Mouse (Mus musculus) hindbrain, postnatal 0 days (tissue): ENCODE data around the gene Krtap1-5. TPM values are rescaled to one million over a fixed set of nuclear protein-coding genes. Genes with fewer than 3 reads are reported as not detected.
"Not testable (repeated sequence)": the region's sequence is repeated elsewhere in the genome, so short reads cannot be mapped to it uniquely, and the experiment has no call there.

Experiments
- ATAC-seq: fragments of 200-750 bp; cut with Nextera tagmentation; 2 replicates; pipeline ENCODE4 v1.8.0; 2017; ENCODE audit warnings: mild to moderate bottlenecking, moderate TSS enrichment, moderate library complexity
- DNase-seq: peaks from one replicate; pipeline ENCODE4 v3.0.0-alpha.2; 2015; ENCODE audit warnings: low spot score
- H3K27ac ChIP-seq: fragments of 300-500 bp; sonication (generic); 2 replicates; pipeline ENCODE4 v1.5.1; 2014; ENCODE audit warnings: mild to moderate bottlenecking
- H3K27me3 ChIP-seq: fragments of 300-500 bp; sonication (generic); 2 replicates; pipeline ENCODE4 v1.6.1; 2014; ENCODE audit warnings: low read length, mixed read lengths; ENCODE audit not compliant: insufficient read depth
- H3K36me3 ChIP-seq: fragments of 300-500 bp; sonication (generic); 2 replicates; pipeline ENCODE4 v1.6.1; 2014; ENCODE audit warnings: low read length, mixed read lengths; ENCODE audit not compliant: insufficient read depth
- H3K4me1 ChIP-seq: fragments of 300-500 bp; sonication (generic); 2 replicates; pipeline ENCODE4 v1.6.1; 2014; ENCODE audit warnings: antibody characterized with exemption, low read length, mixed read lengths; ENCODE audit not compliant: insufficient read depth
- H3K4me2 ChIP-seq: fragments of 300-500 bp; sonication (generic); 2 replicates; pipeline ENCODE4 v1.6.1; 2014; ENCODE audit warnings: low read depth, mild to moderate bottlenecking, low read length, moderate library complexity, mixed read lengths
- H3K4me3 ChIP-seq: fragments of 300-500 bp; sonication (generic); 2 replicates; pipeline ENCODE4 v1.5.1; 2014; ENCODE audit warnings: low read length
- H3K9ac ChIP-seq: fragments of 300-500 bp; sonication (generic); replicated peaks from 2 replicates; pipeline ENCODE4 v1.6.1; 2014; ENCODE audit warnings: mild to moderate bottlenecking, low read length, moderate library complexity, mixed read lengths
- H3K9me3 ChIP-seq: fragments of 300-500 bp; sonication (generic); 2 replicates; pipeline ENCODE4 v1.6.1; 2016; ENCODE audit warnings: low read length, mixed read lengths
- CTCF ChIP-seq: IDR thresholded peaks from 2 replicates; pipeline ENCODE4 v1.5.1; 2016; ENCODE audit warnings: antibody characterized with exemption, control low read depth, low read depth
- WGBS: fragments of 180-500 bp; shearing (Covaris S2); extraction: QIAGEN DNeasy Blood & Tissue Kit; methylation state at CpG from one replicate; pipeline ENCODE4 v1.1.7; 2014; 5-methylcytosine and 5-hydroxymethylcytosine counted together
- polyA plus RNA-seq: library from polyadenylated mRNA; unstranded; fragments of >200 nt; fragmentation: Nextera tagmentation; extraction: Ambion mirVana; gene quantifications from 2 replicates; pipeline ENCODE4 v1.2.1, GENCODE M21; 2015
- total RNA-seq: library from RNA; depleted of rRNA; stranded (reverse); fragments of >200 nt; gene quantifications from 2 replicates; pipeline ENCODE4 v1.2.3, GENCODE M21; 2014; rRNA removed

Krtap1-5 gene
- total RNA-seq, result not detected in 2 replicates
- not detected in 2 replicates for polyA plus RNA-seq

- no peaks in the 10 kb centered on the region for H3K36me3 ChIP-seq
- 85% methylated on average over 6 of the region's 6 CpGs for WGBS
- DNase-seq (no peak), ATAC-seq (no peak)
- no peak within 1 kb of the TSS for H3K9ac ChIP-seq
- H3K27me3 ChIP-seq, result no peaks in the 10 kb centered on the region
- H3K9me3 ChIP-seq, result no peaks in the 10 kb centered on the region
- no peak within 1 kb of the TSS for H3K27ac ChIP-seq
- TF ChIP-seq CTCF, result no peak
- no peaks in the 10 kb centered on the region for H3K4me1 ChIP-seq
- no peak within 1 kb of the TSS for H3K4me2 ChIP-seq
- no peak within 1 kb of the TSS for H3K4me3 ChIP-seq
Measured at GRCm38 (mm10) chr11:99580636-99581035, at the start of gene Krtap1-5. Krtap1-5 (minus strand) TSS chr11:99581016.

DNA sequence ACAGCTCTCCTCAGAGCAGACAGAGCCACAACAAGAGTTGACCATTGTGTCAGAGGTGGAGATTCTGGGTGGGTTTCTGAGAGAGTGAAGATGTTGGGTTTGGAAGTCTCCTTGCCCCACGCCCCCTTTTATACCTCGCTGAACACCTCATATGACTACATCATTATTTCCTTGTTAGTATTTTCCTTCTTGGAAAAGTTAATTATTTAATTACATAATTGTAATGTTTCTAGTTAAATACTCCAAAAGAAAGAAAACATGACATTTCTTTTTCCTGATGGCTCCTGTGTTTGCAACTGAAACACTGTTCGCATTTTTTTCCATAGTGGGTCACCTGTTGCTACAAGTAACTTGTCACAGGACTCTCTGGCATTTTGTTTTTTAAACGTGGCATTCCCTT, 47.3 kb upstream of the Krtap1-5 start, which contains the start of gene Krtap4-1:
Krtap4-1 (minus strand) TSS at position 101 of the 400 bp plus-strand sequence.
- Histone ChIP-seq H3K27me3 (no peaks in the 10 kb centered on the region), H3K9me3 (no peaks in the 10 kb centered on the region), H3K4me2 (no peak within 1 kb of the TSS), H3K36me3 (no peaks in the 10 kb centered on the region), H3K4me1 (no peaks in the 10 kb centered on the region), H3K9ac (no peak within 1 kb of the TSS), H3K4me3 (no peak within 1 kb of the TSS), H3K27ac (no peak within 1 kb of the TSS)
- ATAC-seq (no peak), DNase-seq (no peak)
- WGBS, result 86% methylated on average over 4 of the region's 4 CpGs
- no peak for TF ChIP-seq CTCF

DNA sequence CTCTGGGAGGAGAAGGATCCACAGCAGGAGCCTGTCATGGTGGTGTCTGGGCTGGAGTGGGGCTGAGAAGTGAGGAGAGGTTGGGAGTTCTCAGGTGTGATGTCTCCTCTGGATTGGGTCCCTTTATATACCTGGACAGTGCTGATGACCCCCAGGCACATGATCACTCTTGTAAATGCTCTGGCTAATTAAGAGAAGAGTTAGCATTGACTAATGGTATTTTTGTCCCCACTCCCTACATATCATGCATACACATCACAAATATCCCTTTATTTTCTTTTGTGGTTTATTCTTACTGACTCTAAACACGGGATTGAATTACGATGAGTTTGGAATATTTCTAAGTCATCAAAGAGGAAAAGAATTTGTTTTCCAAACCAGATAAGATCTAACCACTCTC, 39.5 kb upstream of the Krtap1-5 start, which contains the start of gene Gm11562:
Gm11562 (minus strand) TSS at position 101 of the 400 bp plus-strand sequence.
- H3K4me2 ChIP-seq, result no peak within 1 kb of the TSS
- ATAC-seq, result no peak
- H3K4me1 ChIP-seq, result no peaks in the 10 kb centered on the region
- H3K27me3 ChIP-seq, result no peaks in the 10 kb centered on the region
- H3K9ac ChIP-seq, result no peak within 1 kb of the TSS
- no peak within 1 kb of the TSS for H3K4me3 ChIP-seq
- 89% methylated on average over 2 of the region's 2 CpGs for WGBS
- no peaks in the 10 kb centered on the region for H3K9me3 ChIP-seq
- no peak within 1 kb of the TSS for H3K27ac ChIP-seq
- DNase-seq, result no peak
- no peaks in the 10 kb centered on the region for H3K36me3 ChIP-seq
- no peak for TF ChIP-seq CTCF

GRCm38 (mm10) chr11:99614796-99615363, 34.1 kb upstream of the Krtap1-5 start, which contains the start of gene Krtap2-4:
Krtap2-4 (minus strand) TSS chr11:99614846.
- H3K9ac ChIP-seq, result no peak within 1 kb of the TSS
- ATAC-seq, result peak; percentile 21; the same call in 1 of the 2 replicates
- H3K4me1 ChIP-seq, result no peaks in the 10 kb centered on the region
- no peak within 1 kb of the TSS for H3K4me2 ChIP-seq
- 58% methylated on average over 3 of the region's 3 CpGs for WGBS
- TF ChIP-seq CTCF, result no peak
- H3K36me3 ChIP-seq, result no peaks in the 10 kb centered on the region
- no peaks in the 10 kb centered on the region for H3K27me3 ChIP-seq
- no peaks in the 10 kb centered on the region for H3K9me3 ChIP-seq
- no peak within 1 kb of the TSS for H3K4me3 ChIP-seq
- no peak within 1 kb of the TSS for H3K27ac ChIP-seq
- DNase-seq, result peak; percentile 2

GRCm38 (mm10) chr11:99610089-99610488, 29.3 kb upstream of the Krtap1-5 start, which contains the start of gene Gm11937:
Gm11937 (minus strand) TSS chr11:99610189.
- ATAC-seq, H3K4me1 ChIP-seq, H3K4me3 ChIP-seq, DNase-seq, H3K9me3 ChIP-seq, H3K9ac ChIP-seq, H3K27ac ChIP-seq, H3K27me3 ChIP-seq, H3K4me2 ChIP-seq, H3K36me3 ChIP-seq: not testable (repeated sequence)
- WGBS, result 72% methylated on average over 1 of the region's 2 CpGs

GRCm38 (mm10) chr11:99609126-99609525, 28.3 kb upstream of the Krtap1-5 start:
- 60% methylated on average over 1 of the region's 1 CpGs for WGBS
- no peak overlapping the region for H3K9ac ChIP-seq
- DNase-seq (no peak), ATAC-seq (no peak)
- no peak overlapping the region for H3K4me3 ChIP-seq
- no peak for TF ChIP-seq CTCF
- H3K36me3 ChIP-seq, result no peaks in the 10 kb centered on the region
- H3K9me3 ChIP-seq, result no peaks in the 10 kb centered on the region
- H3K4me1 ChIP-seq, result no peaks in the 10 kb centered on the region
- no peak overlapping the region for H3K27ac ChIP-seq
- H3K4me2 ChIP-seq, result no peak overlapping the region
- H3K27me3 ChIP-seq, result no peaks in the 10 kb centered on the region

- ATAC-seq, H3K27me3 ChIP-seq, H3K36me3 ChIP-seq, H3K27ac ChIP-seq, H3K9ac ChIP-seq, H3K4me3 ChIP-seq, H3K4me2 ChIP-seq, DNase-seq, H3K4me1 ChIP-seq, H3K9me3 ChIP-seq: not testable (repeated sequence)
- WGBS, result 76% methylated on average over 1 of the region's 1 CpGs
Measured at GRCm38 (mm10) chr11:99603208-99603607, 22.4 kb upstream of the Krtap1-5 start, which contains the start of gene Gm11938. Gm11938 (minus strand) TSS chr11:99603308.

- not testable (repeated sequence) for H3K4me3 ChIP-seq, H3K4me2 ChIP-seq, ATAC-seq, H3K4me1 ChIP-seq, H3K27ac ChIP-seq, H3K9me3 ChIP-seq, DNase-seq, H3K9ac ChIP-seq, H3K36me3 ChIP-seq, H3K27me3 ChIP-seq
- 79% methylated on average over 6 of the region's 6 CpGs for WGBS
Measured at GRCm38 (mm10) chr11:99597742-99598141, 16.9 kb upstream of the Krtap1-5 start, which contains the start of gene Krtap9-3. Krtap9-3 (minus strand) TSS chr11:99598105.
